Mouse (Mus musculus): ENCODE results near the gene Mthfs.
"Not testable (repeated sequence)": the region's sequence is repeated elsewhere in the genome, so short reads cannot be mapped to it uniquely, and the experiment has no call there.

DNA sequence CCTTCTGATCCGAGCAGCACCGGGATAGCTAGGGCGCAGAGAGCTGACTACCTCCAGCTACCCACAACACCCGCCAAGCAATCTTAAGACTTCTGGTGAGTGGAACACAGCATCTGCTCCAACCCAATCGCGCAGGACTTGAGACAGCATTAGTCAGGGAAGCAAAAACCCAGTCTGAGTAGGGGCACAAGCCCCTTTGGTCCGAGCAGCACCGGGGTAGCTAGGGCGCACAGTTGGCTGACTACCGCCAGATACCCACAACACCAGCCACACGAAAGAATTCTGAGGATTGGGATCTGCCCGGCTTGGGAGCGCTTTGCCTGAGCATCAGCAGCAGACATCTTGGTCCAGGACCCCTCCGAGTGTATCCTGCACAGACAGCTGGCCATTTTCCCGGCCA lies 23.5 kb upstream of the Mthfs start:
- not testable (repeated sequence) for TF ChIP-seq CTCF (IDR thresholded peaks at IDR 0.05; ENCODE audit: control insufficient read depth, insufficient read depth, insufficient read length); MYOG (IDR thresholded peaks at IDR 0.05; ENCODE audit: control insufficient read depth, extremely low read depth, insufficient read length)
